Mouse (Mus musculus) MEL (cell line): ENCODE measurements around the gene Pi4kb.

ENCODE experiments used
- CTCF ChIP-seq, 3 experiments: IDR thresholded peaks in 2 of 3; conservative IDR thresholded peaks in 1 of 3; 2 replicates each; pipeline ENCODE4 v1.5.1; 2011 to 2012; ENCODE audit warnings: low read length in 3 of 3, low read depth in 2 of 3, mild to moderate bottlenecking in 2 of 3, improper control_type of control experiment in 1 of 3, inconsistent platforms in 1 of 3, mixed read lengths in 1 of 3, moderate library complexity in 1 of 3; ENCODE audit not compliant: control insufficient read depth in 1 of 3, insufficient read depth in 1 of 3, poor library complexity in 1 of 3, severe bottlenecking in 1 of 3
- ELF1 ChIP-seq: IDR thresholded peaks from 2 replicates; pipeline ENCODE4 v1.6.1; 2014; ENCODE audit warnings: low read depth, mild to moderate bottlenecking, inconsistent platforms, low read length, improper control_type of control experiment, moderate library complexity
- EP300 ChIP-seq, 2 experiments: IDR thresholded peaks; 2 replicates each; pipeline ENCODE4 v1.6.1; 2011; ENCODE audit warnings: improper control_type of control experiment in 2 of 2, low read length in 2 of 2, low read depth in 1 of 2, mild to moderate bottlenecking in 1 of 2
- POLR2AphosphoS2 ChIP-seq: IDR thresholded peaks from 2 replicates; pipeline ENCODE4 v1.6.1; 2011; ENCODE audit warnings: low read length, improper control_type of control experiment
- TBP ChIP-seq: IDR thresholded peaks from 2 replicates; pipeline ENCODE4 v1.8.0; 2011; ENCODE audit warnings: low read depth, low read length, improper control_type of control experiment
- ZC3H11A ChIP-seq: IDR thresholded peaks from 2 replicates; pipeline ENCODE4 v1.6.1; 2012; ENCODE audit warnings: low read depth, mild to moderate bottlenecking, inconsistent platforms, low read length, improper control_type of control experiment

DNA sequence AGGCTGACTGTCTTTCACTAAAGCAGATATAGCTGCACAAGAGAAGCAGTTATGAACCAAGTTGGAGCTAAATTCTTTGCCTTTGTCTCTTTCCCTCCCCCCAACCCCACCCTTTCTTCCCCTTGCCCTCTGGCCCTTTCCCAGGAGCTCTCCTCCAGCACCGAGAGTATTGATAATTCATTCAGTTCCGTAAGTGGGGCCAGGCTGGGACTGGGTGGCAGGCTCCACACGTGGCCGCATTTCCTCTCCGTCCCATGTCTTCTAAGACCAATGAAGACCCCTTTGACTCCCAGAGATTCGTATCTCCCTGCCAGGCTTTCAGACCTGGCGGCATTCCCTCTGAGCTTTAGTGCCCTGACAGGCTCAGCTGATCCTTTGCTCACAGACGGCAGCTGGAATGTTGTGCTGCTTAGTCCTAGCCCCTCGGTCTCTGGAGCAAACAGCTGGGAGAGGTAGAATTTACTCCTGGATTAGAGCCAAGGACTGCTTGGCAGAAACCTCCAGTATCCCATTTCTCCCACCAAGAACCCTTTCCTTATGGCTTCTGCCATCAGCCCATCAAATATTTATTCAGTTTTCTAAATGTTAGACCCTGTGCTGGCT, 14.7 kb downstream of the Pi4kb start:
- no peak for TF ChIP-seq TBP
- TF ChIP-seq ELF1: no peak
- no peak for TF ChIP-seq EP300 (IDR thresholded peaks at IDR 0.05; ENCODE audit: low read depth in 1 of 2, low read length in 2 of 2)
- no peak for TF ChIP-seq ZC3H11A
- no peak for TF ChIP-seq POLR2AphosphoS2
- no peak for TF ChIP-seq CTCF (IDR thresholded peaks at IDR 0.05 in 2 of 3, conservative IDR thresholded peaks at IDR 0.05 in 1 of 3; ENCODE audit: control insufficient read depth in 1 of 3, insufficient read depth in 1 of 3, low read depth in 2 of 3, low read length in 3 of 3, poor library complexity in 1 of 3, severe bottlenecking in 1 of 3)
